Mouse (Mus musculus): ENCODE data around the gene Ppip5k1. TPM values are rescaled to one million over a fixed set of nuclear protein-coding genes. Genes with fewer than 3 reads are reported as not detected.

Gene Ppip5k1
- 14.8 TPM for polyA plus RNA-seq (2014; fragmentation: Illumina TruSeq; extraction: RNeasy Lipid Tissue Mini Kit (QIAGEN cat#74804); ENCODE audit: low read depth, low replicate concordance)

DNA sequence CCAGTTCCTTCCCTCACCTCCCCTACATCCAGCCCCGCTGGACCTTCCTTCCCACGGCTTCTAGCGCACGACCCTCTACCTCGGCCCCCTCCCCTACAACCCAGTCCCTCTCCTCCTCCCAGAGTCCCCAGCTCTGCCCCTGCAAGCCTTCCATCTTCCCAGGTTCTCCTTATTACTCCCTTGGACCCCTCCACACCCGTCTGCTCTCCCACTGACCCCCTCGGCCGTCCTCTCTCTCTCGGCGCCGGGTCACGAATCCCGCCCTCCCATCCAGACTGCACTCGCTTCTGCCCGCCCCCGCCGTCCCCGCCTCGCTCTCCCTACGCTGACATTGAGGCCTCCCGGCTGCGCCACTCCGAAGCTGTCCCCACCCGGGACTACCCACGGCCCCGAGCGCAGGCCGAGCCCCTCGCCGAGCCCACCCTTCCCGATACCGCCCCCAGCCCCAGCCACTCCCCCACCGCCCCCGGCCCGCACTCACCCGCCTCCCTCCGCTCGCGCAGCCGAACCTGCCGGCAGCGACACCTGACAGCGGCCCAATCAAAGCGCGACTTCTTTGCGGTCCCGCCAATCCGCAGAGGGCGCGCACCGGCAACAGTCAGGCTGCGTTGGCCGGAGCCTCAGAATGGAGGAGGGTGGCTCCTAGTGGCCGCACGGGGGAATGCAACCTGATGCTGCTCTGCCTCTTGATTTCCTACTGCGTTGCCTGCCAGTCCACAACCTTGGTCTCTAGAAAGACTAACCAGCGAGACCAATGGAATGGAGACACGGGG, at the start of gene Ppip5k1:
Ppip5k1 (minus strand) TSS at position 577 of the 773 bp plus-strand sequence.

DNA sequence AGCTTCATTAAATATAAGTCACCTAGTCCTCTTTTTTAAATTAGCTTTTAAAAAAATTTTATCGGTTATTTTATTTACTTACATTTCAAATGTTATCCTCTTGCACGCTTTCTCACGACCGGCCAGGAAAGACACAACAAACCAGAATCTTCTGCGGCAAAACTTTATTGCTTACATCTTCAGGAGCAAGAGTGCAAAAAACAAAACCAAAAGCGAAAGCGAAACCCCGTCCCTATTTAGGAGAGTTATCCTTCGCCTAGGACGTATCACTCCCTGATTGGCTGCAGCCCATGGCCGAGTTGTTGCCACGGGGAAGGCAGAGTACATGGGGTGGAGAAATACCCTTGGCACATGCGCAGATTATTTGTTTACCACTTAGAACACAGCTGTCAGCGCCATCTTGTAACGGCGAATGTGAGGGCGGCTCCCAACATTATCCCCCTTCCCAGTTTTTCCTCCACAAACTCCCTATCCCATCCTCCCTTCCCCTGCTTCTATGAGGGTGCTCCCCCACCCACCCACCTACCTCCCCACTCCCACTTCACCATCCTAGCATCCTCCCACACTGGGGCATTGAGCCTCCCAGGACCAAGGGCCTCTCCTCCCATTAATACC, 31.9 kb upstream of the Ppip5k1 start, which contains the start of gene Strc:
Strc (minus strand) TSS at position 208 of the 615 bp plus-strand sequence.

DNA sequence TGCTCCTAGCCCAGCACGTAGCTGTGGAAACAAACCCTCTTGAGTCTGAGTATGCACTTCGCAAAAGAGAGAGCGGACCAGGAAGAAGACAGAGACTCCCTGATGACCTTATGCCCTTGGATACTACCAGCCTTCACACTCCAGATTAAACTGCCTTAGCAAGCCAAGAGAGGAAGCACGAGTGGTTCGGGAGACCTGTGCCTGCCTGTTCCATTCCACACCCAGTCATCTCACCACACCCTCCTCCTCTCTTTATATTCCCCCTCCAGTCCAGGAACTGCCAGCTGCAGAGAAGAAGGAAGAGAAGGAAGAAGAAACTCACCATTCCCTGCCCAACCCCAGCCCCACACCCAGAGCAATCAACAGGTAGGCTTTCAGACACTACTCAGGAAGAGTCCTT, 2.3 kb upstream of the Ppip5k1 start, which contains the start of gene Ckmt1:
Ckmt1 (plus strand) TSS at position 221 of the 400 bp plus-strand sequence.

GRCm38 (mm10) chr2:121288901-121289729, 66.1 kb downstream of the Ppip5k1 start, which contains the start of gene Map1a:
Gene Map1a, plus strand, starts transcription at chr2:121289600.

DNA sequence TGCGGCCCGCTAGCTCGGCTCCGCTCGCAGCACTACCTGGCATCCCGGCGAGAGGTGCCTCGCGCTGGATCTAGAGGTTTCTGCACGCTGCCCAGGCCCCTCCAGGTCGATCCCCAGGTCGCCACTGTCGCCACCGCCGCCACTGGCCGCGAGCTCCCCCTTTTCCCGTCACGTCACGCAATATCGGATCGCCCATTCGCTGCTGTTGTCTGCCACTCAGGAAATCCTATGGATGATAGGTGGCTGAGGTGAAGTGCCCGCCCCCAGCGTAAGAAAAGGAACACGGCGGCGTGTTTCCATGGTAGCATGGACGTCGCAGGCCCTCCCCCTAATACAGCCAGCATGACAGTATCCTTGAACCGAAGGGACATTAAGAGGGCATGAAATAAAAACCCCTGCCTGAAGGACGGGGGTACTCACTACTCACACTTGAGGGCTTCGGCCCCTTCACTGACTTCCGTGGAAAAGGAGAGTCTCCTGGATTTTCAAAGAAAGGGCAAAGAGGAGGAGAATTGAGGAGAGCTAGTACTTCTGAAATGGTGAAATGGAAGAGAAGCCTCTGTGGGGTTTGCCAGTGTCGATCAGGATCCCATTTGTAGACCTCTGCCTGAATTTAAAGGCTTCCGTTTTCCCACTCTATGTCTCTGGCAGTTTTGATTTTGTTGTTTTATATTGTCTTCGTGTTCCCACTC, 83.8 kb downstream of the Ppip5k1 start, which contains the start of gene Trp53bp1:
Trp53bp1 (minus strand) TSS at position 172 of the 692 bp plus-strand sequence.

Other genes with a start within 250 kb of the Ppip5k1 start
- not detected for gene Tgm7, start 245.6 kb downstream of the Ppip5k1 start, polyA plus RNA-seq (2014; fragmentation: Illumina TruSeq; extraction: RNeasy Lipid Tissue Mini Kit (QIAGEN cat#74804); ENCODE audit: low read depth, low replicate concordance)
- gene Adal, start 215.0 kb downstream of the Ppip5k1 start, polyA plus RNA-seq (2014; fragmentation: Illumina TruSeq; extraction: RNeasy Lipid Tissue Mini Kit (QIAGEN cat#74804); ENCODE audit: low read depth, low replicate concordance), result 34.4 TPM
- gene Lcmt2, start 214.7 kb downstream of the Ppip5k1 start, polyA plus RNA-seq (2014; fragmentation: Illumina TruSeq; extraction: RNeasy Lipid Tissue Mini Kit (QIAGEN cat#74804); ENCODE audit: low read depth, low replicate concordance), result 5.6 TPM
- gene Tubgcp4, start 184.7 kb downstream of the Ppip5k1 start, polyA plus RNA-seq (2014; fragmentation: Illumina TruSeq; extraction: RNeasy Lipid Tissue Mini Kit (QIAGEN cat#74804); ENCODE audit: low read depth, low replicate concordance), result 49.1 TPM
- gene Zscan29, start 184.3 kb downstream of the Ppip5k1 start, polyA plus RNA-seq (2014; fragmentation: Illumina TruSeq; extraction: RNeasy Lipid Tissue Mini Kit (QIAGEN cat#74804); ENCODE audit: low read depth, low replicate concordance), result 32.5 TPM
- gene Trp53bp1, start 84.0 kb downstream of the Ppip5k1 start, polyA plus RNA-seq (2014; fragmentation: Illumina TruSeq; extraction: RNeasy Lipid Tissue Mini Kit (QIAGEN cat#74804); ENCODE audit: low read depth, low replicate concordance), result 7.5 TPM
- 0.08 TPM for gene Map1a, start 65.8 kb downstream of the Ppip5k1 start, polyA plus RNA-seq (2014; fragmentation: Illumina TruSeq; extraction: RNeasy Lipid Tissue Mini Kit (QIAGEN cat#74804); ENCODE audit: low read depth, low replicate concordance)
- gene Ckmt1, start 2.3 kb upstream of the Ppip5k1 start, polyA plus RNA-seq (2014; fragmentation: Illumina TruSeq; extraction: RNeasy Lipid Tissue Mini Kit (QIAGEN cat#74804); ENCODE audit: low read depth, low replicate concordance), result 14.6 TPM
- not detected for gene Strc, start 31.8 kb upstream of the Ppip5k1 start, polyA plus RNA-seq (2014; fragmentation: Illumina TruSeq; extraction: RNeasy Lipid Tissue Mini Kit (QIAGEN cat#74804); ENCODE audit: low read depth, low replicate concordance)
- gene Pdia3, start 58.4 kb upstream of the Ppip5k1 start, polyA plus RNA-seq (2014; fragmentation: Illumina TruSeq; extraction: RNeasy Lipid Tissue Mini Kit (QIAGEN cat#74804); ENCODE audit: low read depth, low replicate concordance), result 1,198 TPM
- 1.3 TPM for gene Catsper2, start 58.4 kb upstream of the Ppip5k1 start, polyA plus RNA-seq (2014; fragmentation: Illumina TruSeq; extraction: RNeasy Lipid Tissue Mini Kit (QIAGEN cat#74804); ENCODE audit: low read depth, low replicate concordance)
- 9.0 TPM for gene Ell3, start 88.9 kb upstream of the Ppip5k1 start, polyA plus RNA-seq (2014; fragmentation: Illumina TruSeq; extraction: RNeasy Lipid Tissue Mini Kit (QIAGEN cat#74804); ENCODE audit: low read depth, low replicate concordance)
- 91.2 TPM for gene Serf2, start 93.8 kb upstream of the Ppip5k1 start, polyA plus RNA-seq (2014; fragmentation: Illumina TruSeq; extraction: RNeasy Lipid Tissue Mini Kit (QIAGEN cat#74804); ENCODE audit: low read depth, low replicate concordance)
- 37.1 TPM for gene Hypk, start 97.9 kb upstream of the Ppip5k1 start, polyA plus RNA-seq (2014; fragmentation: Illumina TruSeq; extraction: RNeasy Lipid Tissue Mini Kit (QIAGEN cat#74804); ENCODE audit: low read depth, low replicate concordance)
- gene Serinc4, start 101.4 kb upstream of the Ppip5k1 start, polyA plus RNA-seq (2014; fragmentation: Illumina TruSeq; extraction: RNeasy Lipid Tissue Mini Kit (QIAGEN cat#74804); ENCODE audit: low read depth, low replicate concordance), result not detected
- 57.1 TPM for gene Mfap1b, start 118.7 kb upstream of the Ppip5k1 start, polyA plus RNA-seq (2014; fragmentation: Illumina TruSeq; extraction: RNeasy Lipid Tissue Mini Kit (QIAGEN cat#74804); ENCODE audit: low read depth, low replicate concordance)
- gene Mfap1a, start 151.3 kb upstream of the Ppip5k1 start, polyA plus RNA-seq (2014; fragmentation: Illumina TruSeq; extraction: RNeasy Lipid Tissue Mini Kit (QIAGEN cat#74804); ENCODE audit: low read depth, low replicate concordance), result 58.8 TPM
- 7.2 TPM for gene Wdr76, start 151.3 kb upstream of the Ppip5k1 start, polyA plus RNA-seq (2014; fragmentation: Illumina TruSeq; extraction: RNeasy Lipid Tissue Mini Kit (QIAGEN cat#74804); ENCODE audit: low read depth, low replicate concordance)